Mouse (Mus musculus): ENCODE results near the gene Prr14. TPM values are rescaled to one million over a fixed set of nuclear protein-coding genes. Genes with fewer than 3 reads are reported as not detected.

Prr14 gene
- polyA plus RNA-seq, 1 experiment = 11.7 TPM

DNA sequence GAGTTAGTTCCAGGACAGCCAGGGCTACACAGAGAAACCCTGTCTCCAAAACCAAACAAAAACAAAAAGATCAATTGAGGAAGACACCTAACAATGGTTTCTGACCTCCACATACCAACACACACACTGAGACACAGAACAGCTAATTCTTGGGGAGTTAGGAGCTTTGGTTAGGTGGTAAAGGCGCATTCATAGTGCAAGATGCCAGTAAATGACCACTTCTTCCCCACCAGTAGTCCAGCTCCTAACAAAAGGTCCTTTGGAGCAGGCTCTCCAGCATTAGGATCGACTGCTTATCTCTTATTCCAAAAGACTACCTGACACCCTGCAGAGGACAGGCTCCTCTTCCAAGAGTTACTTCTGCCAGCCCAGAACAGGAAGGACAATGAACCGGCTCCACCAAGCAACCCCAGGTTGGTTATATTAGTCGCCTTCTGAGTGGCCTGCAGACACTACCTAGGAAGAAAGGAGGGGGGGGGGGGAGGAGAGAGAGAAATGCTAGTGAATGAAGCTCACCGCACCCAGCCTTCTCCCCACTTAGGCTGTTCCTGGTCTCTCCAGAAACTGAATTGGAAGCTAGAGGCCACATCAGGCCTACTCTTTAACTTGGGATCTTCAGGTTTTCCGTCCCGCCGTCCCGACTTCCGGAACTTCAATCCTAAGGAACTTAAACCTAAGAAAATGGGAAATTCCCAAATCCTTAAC lies 10.8 kb downstream of the Prr14 start:
- H3K27me3 ChIP-seq (ENCODE audit: control insufficient read depth) = no peaks in the 10 kb centered on the region
- H3K4me1 ChIP-seq (ENCODE audit: control insufficient read depth) = peaks cover 47% of the 10 kb centered on the region
- TF ChIP-seq TAL1 (IDR thresholded peaks at IDR 0.05; ENCODE audit: low read length) (no peak), GATA1 (IDR thresholded peaks at IDR 0.05; ENCODE audit: low read length) (no peak)
- peak overlapping the region; percentile 93 for H3K4me3 ChIP-seq (replicated peaks)
- peaks cover 69% of the 10 kb centered on the region for H3K36me3 ChIP-seq (ENCODE audit: control insufficient read depth)
- H3K9me3 ChIP-seq (ENCODE audit: control insufficient read depth, low read length) = peaks cover 6% of the 10 kb centered on the region

DNA sequence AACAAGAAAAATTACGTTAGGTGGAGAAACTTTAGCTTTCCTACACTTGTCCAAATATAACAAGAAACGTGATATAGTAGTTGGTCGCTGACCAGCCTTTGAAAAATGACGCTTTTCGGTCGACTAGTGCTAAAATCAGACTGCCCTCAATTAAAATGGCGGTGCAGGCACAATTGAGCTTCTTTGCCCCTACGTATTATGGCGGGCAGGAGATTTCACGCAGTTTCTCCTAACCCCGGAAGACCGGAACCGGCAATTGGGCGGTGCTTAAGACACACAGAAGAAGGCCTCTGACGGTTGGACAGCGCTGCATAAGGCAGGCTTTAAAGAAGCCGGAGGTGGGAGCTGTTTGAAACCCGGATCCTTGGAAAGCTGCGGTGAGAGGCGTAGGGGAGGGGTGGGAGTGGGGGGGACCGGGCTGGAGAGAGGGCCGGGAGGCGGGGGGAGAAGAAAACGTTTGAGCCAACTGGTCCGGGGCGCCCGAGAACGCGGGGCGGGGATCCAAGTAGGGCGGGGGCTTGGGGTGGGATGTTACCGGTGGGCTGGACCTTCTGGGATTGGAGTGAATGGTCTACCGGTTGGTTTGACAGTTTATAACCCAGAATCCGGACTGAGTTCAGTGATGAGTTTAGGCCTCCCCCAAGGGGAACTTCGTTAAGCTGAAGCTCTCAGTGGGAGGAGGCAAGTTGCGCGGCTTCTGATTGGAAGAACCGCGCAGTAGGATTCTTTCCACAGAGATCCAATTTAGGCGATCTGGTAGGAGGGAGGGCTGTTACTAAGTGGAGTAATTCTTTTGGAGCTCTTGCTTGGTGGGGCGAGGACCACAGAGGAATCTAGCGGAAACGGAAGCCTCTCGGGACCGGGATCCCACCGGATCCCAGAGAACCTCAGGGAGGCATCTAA lies 11.6 kb downstream of the Prr14 start:
- no peak for TF ChIP-seq GATA1 (IDR thresholded peaks at IDR 0.05; ENCODE audit: low read length)
- no peak for TF ChIP-seq TAL1 (IDR thresholded peaks at IDR 0.05; ENCODE audit: low read length)
- H3K36me3 ChIP-seq (ENCODE audit: control insufficient read depth) = peaks cover 71% of the 10 kb centered on the region

DNA sequence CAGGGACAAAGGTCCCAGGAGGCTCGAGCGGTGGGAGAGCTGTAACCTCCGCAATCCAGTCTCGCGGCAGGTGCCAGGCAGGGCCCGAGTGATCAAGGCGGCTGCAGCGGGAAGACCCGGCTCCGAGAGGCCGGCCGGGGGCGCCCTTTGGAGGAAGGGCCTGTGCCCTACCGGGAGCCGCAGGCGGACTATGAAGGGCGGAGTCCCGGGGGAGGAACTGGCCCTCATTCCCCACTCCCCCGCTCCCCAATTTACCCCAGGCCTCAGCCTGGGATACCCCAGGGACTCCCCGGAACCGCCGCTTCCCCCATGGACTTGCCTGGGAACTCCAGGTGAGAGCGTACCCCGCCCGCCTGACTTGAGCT lies 12.2 kb downstream of the Prr14 start:
- H3K9me3 ChIP-seq (ENCODE audit: control insufficient read depth, low read length) = peaks cover 6% of the 10 kb centered on the region
- no peaks in the 10 kb centered on the region for H3K27me3 ChIP-seq (ENCODE audit: control insufficient read depth)
- peaks cover 51% of the 10 kb centered on the region for H3K4me1 ChIP-seq (ENCODE audit: control insufficient read depth)
- H3K36me3 ChIP-seq (ENCODE audit: control insufficient read depth) = peaks cover 73% of the 10 kb centered on the region
- TF ChIP-seq GATA1 (IDR thresholded peaks at IDR 0.05; ENCODE audit: low read length) (no peak), TAL1 (IDR thresholded peaks at IDR 0.05; ENCODE audit: low read length) (no peak)
- peak overlapping the region; percentile 93 for H3K4me3 ChIP-seq (replicated peaks)

More for the DNA sequence above, 11.6 kb downstream of the Prr14 start:
- Histone ChIP-seq H3K9me3 (ENCODE audit: control insufficient read depth, low read length) (peaks cover 6% of the 10 kb centered on the region), H3K27me3 (ENCODE audit: control insufficient read depth) (no peaks in the 10 kb centered on the region), H3K4me1 (ENCODE audit: control insufficient read depth) (peaks cover 47% of the 10 kb centered on the region), H3K4me3 (replicated peaks) (peak overlapping the region; percentile 93)

DNA sequence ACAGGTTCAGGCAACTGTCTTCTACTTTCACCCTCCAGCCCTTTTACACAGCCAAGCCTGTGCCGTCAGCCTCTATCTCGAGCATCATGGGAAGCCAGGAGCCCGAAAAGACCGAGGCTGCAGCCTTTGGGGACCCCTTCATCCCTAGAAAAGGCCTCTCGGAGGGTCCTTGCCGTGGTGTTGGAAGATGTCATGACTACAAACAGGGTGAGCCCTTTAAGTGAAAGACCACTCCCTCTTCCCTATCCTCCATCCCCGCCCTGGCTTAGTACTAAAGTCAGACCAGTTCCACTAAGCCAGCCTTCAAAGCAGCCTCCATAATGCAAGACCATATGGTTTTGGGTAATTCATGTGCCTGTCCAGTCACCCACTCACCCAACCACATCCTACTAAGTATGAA lies 12.6 kb downstream of the Prr14 start:
- Histone ChIP-seq H3K9me3 (ENCODE audit: control insufficient read depth, low read length) (peaks cover 6% of the 10 kb centered on the region), H3K36me3 (ENCODE audit: control insufficient read depth) (peaks cover 73% of the 10 kb centered on the region), H3K4me1 (ENCODE audit: control insufficient read depth) (peaks cover 54% of the 10 kb centered on the region), H3K27me3 (ENCODE audit: control insufficient read depth) (no peaks in the 10 kb centered on the region), H3K4me3 (replicated peaks) (peak overlapping the region; percentile 93)
- TF ChIP-seq TAL1 (IDR thresholded peaks at IDR 0.05; ENCODE audit: low read length) (no peak), GATA1 (IDR thresholded peaks at IDR 0.05; ENCODE audit: low read length) (no peak)

DNA sequence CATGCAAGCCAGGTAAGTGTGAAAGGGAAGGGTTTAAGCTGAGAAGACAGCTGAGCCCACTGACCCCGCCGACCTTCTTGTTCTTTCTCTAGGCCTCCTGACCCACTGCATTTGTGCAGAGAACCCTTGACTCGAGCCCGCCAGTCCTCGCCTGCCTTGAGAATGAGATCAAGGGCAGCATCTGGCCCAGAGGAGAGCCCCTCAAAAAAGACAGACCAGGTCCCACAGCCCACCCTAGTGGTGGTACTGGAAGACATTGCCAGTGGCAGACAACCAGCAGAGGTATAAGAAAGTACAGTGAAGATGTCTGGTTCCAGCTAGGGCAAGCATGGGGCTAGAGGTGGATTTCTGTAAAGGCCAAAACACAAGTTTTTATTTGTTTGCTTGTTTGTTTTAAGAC lies 14.3 kb downstream of the Prr14 start:
- peaks cover 62% of the 10 kb centered on the region for H3K4me1 ChIP-seq (ENCODE audit: control insufficient read depth)
- TF ChIP-seq TAL1 (IDR thresholded peaks at IDR 0.05; ENCODE audit: low read length) (no peak), GATA1 (IDR thresholded peaks at IDR 0.05; ENCODE audit: low read length) (no peak)
- H3K27me3 ChIP-seq (ENCODE audit: control insufficient read depth) = no peaks in the 10 kb centered on the region
- H3K9me3 ChIP-seq (ENCODE audit: control insufficient read depth, low read length) = no peaks in the 10 kb centered on the region
- peaks cover 60% of the 10 kb centered on the region for H3K36me3 ChIP-seq (ENCODE audit: control insufficient read depth)
- H3K4me3 ChIP-seq (replicated peaks) = no peak overlapping the region

DNA sequence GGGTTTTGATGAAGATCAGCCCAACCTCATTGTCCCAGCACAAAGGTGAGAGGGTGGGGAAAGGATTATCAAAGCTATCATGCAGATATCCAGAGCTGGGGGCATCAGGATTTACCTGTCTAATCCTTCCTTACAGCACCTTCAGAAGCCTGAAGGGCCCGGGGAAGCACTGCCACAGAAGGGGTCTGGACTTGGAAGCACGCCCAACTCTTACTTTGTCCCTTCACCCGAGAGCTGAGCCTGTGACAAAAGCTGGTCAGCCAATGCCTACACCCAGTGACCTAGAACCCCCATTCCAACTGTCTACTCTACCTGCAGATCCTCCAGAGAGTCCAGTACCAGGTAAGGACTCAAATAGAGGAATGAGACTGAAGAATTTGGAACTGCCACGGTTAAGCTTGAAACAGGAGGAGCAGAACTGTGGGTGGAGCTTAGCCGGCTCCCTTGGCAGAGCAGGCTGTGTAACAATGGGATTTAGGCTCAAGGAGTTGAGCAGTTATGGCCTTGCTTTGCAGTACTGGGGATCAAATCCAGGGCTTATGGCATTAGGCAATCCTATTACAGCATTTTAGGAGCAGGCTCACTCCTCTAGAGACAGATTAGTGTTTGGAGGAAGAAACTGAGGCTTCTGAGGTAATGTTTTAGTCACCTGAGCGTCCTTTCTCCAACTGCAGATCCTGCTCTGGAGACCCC lies 15.1 kb downstream of the Prr14 start:
- Histone ChIP-seq H3K4me1 (ENCODE audit: control insufficient read depth) (peaks cover 59% of the 10 kb centered on the region), H3K9me3 (ENCODE audit: control insufficient read depth, low read length) (no peaks in the 10 kb centered on the region), H3K4me3 (replicated peaks) (no peak overlapping the region), H3K27me3 (ENCODE audit: control insufficient read depth) (no peaks in the 10 kb centered on the region), H3K36me3 (ENCODE audit: control insufficient read depth) (peaks cover 54% of the 10 kb centered on the region)
- TF ChIP-seq TAL1 (IDR thresholded peaks at IDR 0.05; ENCODE audit: low read length) (no peak), GATA1 (IDR thresholded peaks at IDR 0.05; ENCODE audit: low read length) (no peak)

DNA sequence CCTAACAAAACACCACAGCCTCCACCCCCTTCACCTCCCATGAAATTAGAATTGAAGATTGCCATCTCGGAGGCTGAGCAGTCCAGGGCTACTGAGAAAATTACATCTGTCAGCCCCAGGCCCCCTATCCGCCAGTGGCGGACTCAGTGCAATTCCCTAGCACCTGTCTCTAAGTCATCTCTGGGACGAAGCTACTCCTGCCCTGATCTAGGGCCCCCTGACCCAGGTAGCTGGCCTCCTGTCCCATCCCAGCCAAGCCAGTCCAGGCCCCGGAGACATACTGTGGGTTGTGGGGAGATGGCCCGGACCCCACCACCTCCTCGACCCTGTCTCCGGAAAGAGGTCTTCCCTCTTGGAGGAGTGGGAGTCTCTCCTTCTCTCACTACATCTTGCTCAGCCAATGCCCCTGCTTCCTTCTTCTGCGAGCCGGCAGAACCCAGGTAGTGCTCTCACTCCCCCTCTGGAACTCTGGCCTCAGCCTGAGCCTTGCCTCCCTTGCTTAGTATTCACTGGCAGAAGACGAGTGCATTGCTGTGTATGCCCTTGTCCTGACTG lies 15.9 kb downstream of the Prr14 start:
- Histone ChIP-seq H3K36me3 (ENCODE audit: control insufficient read depth) (peaks cover 59% of the 10 kb centered on the region), H3K27me3 (ENCODE audit: control insufficient read depth) (no peaks in the 10 kb centered on the region), H3K9me3 (ENCODE audit: control insufficient read depth, low read length) (no peaks in the 10 kb centered on the region), H3K4me1 (ENCODE audit: control insufficient read depth) (peaks cover 60% of the 10 kb centered on the region), H3K4me3 (replicated peaks) (no peak overlapping the region)
- TF ChIP-seq TAL1 (IDR thresholded peaks at IDR 0.05; ENCODE audit: low read length) = no peak

DNA sequence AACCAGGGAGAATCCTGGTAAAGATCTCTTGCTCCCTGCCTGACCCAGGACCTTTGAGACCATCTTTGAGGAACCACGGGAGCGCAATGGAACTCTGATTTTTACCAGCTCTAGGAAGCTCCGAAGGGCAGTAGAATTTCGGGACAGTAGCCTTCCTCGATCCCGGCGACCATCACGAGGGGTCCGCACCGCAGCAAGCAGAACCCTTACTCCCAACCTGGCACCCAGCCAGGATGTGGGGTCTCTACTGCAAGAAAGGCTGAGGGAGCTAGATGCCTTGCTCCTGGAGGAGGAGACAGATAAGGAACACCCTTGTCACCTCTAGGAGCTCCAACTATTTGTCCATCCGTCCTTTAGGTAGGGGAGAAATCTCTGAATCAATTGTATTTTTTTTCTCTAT lies 16.9 kb downstream of the Prr14 start:
- Histone ChIP-seq H3K4me3 (replicated peaks) (peak overlapping the region; percentile 92), H3K36me3 (ENCODE audit: control insufficient read depth) (peaks cover 70% of the 10 kb centered on the region), H3K27me3 (ENCODE audit: control insufficient read depth) (no peaks in the 10 kb centered on the region), H3K4me1 (ENCODE audit: control insufficient read depth) (peaks cover 66% of the 10 kb centered on the region), H3K9me3 (ENCODE audit: control insufficient read depth, low read length) (no peaks in the 10 kb centered on the region)
- TF ChIP-seq TAL1 (IDR thresholded peaks at IDR 0.05; ENCODE audit: low read length) (no peak), GATA1 (IDR thresholded peaks at IDR 0.05; ENCODE audit: low read length) (no peak)
